Mouse (Mus musculus): ENCODE results near the gene Mrpl20.
"Not testable (repeated sequence)": the region's sequence is repeated elsewhere in the genome, so short reads cannot be mapped to it uniquely, and the experiment has no call there.

The Mrpl20 gene

GRCm38 (mm10) chr4:155784081-155784701 lies 18.5 kb upstream of the Mrpl20 start:
- DNase-seq = peak; percentile 86

GRCm38 (mm10) chr4:155785246-155785645 lies 17.4 kb upstream of the Mrpl20 start:
- no peak for DNase-seq

GRCm38 (mm10) chr4:155785819-155786218 lies 16.9 kb upstream of the Mrpl20 start, which contains the start of gene Tmem88b:
Tmem88b (minus strand) TSS chr4:155785874.
- DNase-seq = no peak

GRCm38 (mm10) chr4:155788300-155788699 lies 14.4 kb upstream of the Mrpl20 start:
- no peak for DNase-seq

GRCm38 (mm10) chr4:155788833-155789232 lies 13.8 kb upstream of the Mrpl20 start:
- not testable (repeated sequence) for DNase-seq

- DNase-seq = no peak
Observed at GRCm38 (mm10) chr4:155790021-155790489, 12.6 kb upstream of the Mrpl20 start, which contains the start of gene Ankrd65. Ankrd65 (plus strand) TSS chr4:155790439.

GRCm38 (mm10) chr4:155790650-155791161 lies 12.0 kb upstream of the Mrpl20 start:
- peak; percentile 38 for DNase-seq

- peak; percentile 44 for DNase-seq
Observed at GRCm38 (mm10) chr4:155791240-155791933, 11.3 kb upstream of the Mrpl20 start.

GRCm38 (mm10) chr4:155793730-155794129 lies 8.9 kb upstream of the Mrpl20 start:
- DNase-seq = no peak

GRCm38 (mm10) chr4:155802075-155802474 lies 603 bp upstream of the Mrpl20 start:
- no peak for DNase-seq

GRCm38 (mm10) chr4:155803340-155804041 lies 813 bp downstream of the Mrpl20 start:
- DNase-seq = peak; percentile 96

- DNase-seq = no peak
Observed at GRCm38 (mm10) chr4:155807841-155808240, 5.2 kb downstream of the Mrpl20 start.

- peak; percentile 93 for DNase-seq
Observed at GRCm38 (mm10) chr4:155811929-155812664, 9.4 kb downstream of the Mrpl20 start, which contains the start of gene Ccnl2. Ccnl2 (plus strand) TSS chr4:155812489.

- DNase-seq = peak; percentile 28
Observed at GRCm38 (mm10) chr4:155812665-155813181, 10.0 kb downstream of the Mrpl20 start.

- no peak for DNase-seq
Observed at GRCm38 (mm10) chr4:155817533-155817932, 14.9 kb downstream of the Mrpl20 start.

GRCm38 (mm10) chr4:155821025-155821424 lies 18.3 kb downstream of the Mrpl20 start:
- DNase-seq = no peak

- no peak for DNase-seq
Observed at GRCm38 (mm10) chr4:155823443-155823842, 20.8 kb downstream of the Mrpl20 start.

GRCm38 (mm10) chr4:155829866-155830265 lies 27.2 kb downstream of the Mrpl20 start:
- DNase-seq = no peak

- DNase-seq = no peak
Observed at GRCm38 (mm10) chr4:155830596-155830995, 27.9 kb downstream of the Mrpl20 start.

- peak; percentile 96 for DNase-seq
Observed at GRCm38 (mm10) chr4:155831205-155831766, 28.6 kb downstream of the Mrpl20 start, which contains the start of gene Aurkaip1. Aurkaip1 (plus strand) TSS chr4:155831272.

- no peak for DNase-seq
Observed at GRCm38 (mm10) chr4:155831831-155832230, 29.2 kb downstream of the Mrpl20 start.

GRCm38 (mm10) chr4:155832321-155832720 lies 29.6 kb downstream of the Mrpl20 start:
- DNase-seq = no peak

All from kidney, adult 18-20 months (tissue).